Mouse (Mus musculus) neural tube, embryonic 13.5 days (tissue): ENCODE measurements around the gene Tpst2. TPM values are rescaled to one million over a fixed set of nuclear protein-coding genes. Genes with fewer than 3 reads are reported as not detected.

Experiments
- ATAC-seq: fragments of 200-750 bp; cut with Nextera tagmentation; 2 replicates; pipeline ENCODE4 v1.8.0; 2017; ENCODE audit warnings: low read depth, mild to moderate bottlenecking, moderate TSS enrichment, moderate library complexity
- H3K27ac ChIP-seq: fragments of 300-500 bp; sonication (generic); replicated peaks from 2 replicates; pipeline ENCODE4 v1.5.1; 2015; ENCODE audit warnings: moderate library complexity, mild to moderate bottlenecking, inconsistent platforms
- H3K27me3 ChIP-seq: fragments of 300-500 bp; sonication (generic); 2 replicates; pipeline ENCODE4 v1.6.1; 2015; ENCODE audit warnings: mild to moderate bottlenecking, inconsistent platforms
- H3K36me3 ChIP-seq: fragments of 300-500 bp; sonication (generic); 2 replicates; pipeline ENCODE4 v1.6.1; 2015; ENCODE audit warnings: mild to moderate bottlenecking, inconsistent platforms
- H3K4me1 ChIP-seq: fragments of 300-500 bp; sonication (generic); replicated peaks from 2 replicates; pipeline ENCODE4 v1.6.1; 2015; ENCODE audit warnings: inconsistent platforms
- H3K4me2 ChIP-seq: fragments of 300-500 bp; sonication (generic); 2 replicates; pipeline ENCODE4 v1.6.1; 2015; ENCODE audit warnings: inconsistent platforms, mild to moderate bottlenecking, moderate library complexity
- H3K4me3 ChIP-seq: fragments of 300-500 bp; sonication (generic); 2 replicates; pipeline ENCODE4 v1.5.1; 2015; ENCODE audit warnings: mild to moderate bottlenecking, inconsistent platforms
- H3K9ac ChIP-seq: fragments of 300-500 bp; sonication (generic); 2 replicates; pipeline ENCODE4 v1.6.1; 2015; ENCODE audit warnings: moderate library complexity, mild to moderate bottlenecking, inconsistent platforms
- H3K9me3 ChIP-seq: fragments of 300-500 bp; sonication (generic); 2 replicates; pipeline ENCODE4 v1.6.1; 2016; ENCODE audit warnings: inconsistent platforms
- WGBS: fragments of 180-500 bp; shearing (Covaris S2); methylation state at CpG from one replicate; pipeline ENCODE4 v1.1.7; 2015; 5-methylcytosine and 5-hydroxymethylcytosine counted together
- polyA plus RNA-seq: library from polyadenylated mRNA; unstranded; fragments of >200 nt; fragmentation: Nextera tagmentation; extraction: Ambion mirVana; gene quantifications from 2 replicates; pipeline ENCODE4 v1.2.1, GENCODE M21; 2015

Gene Tpst2
- polyA plus RNA-seq, result 28.9 and 29.5 TPM in 2 replicates

- Histone ChIP-seq H3K4me2 (peak within 1 kb of the TSS; percentile 91), H3K9ac (peak within 1 kb of the TSS; percentile 81), H3K27ac (peak within 1 kb of the TSS; percentile 85), H3K4me3 (peak within 1 kb of the TSS; percentile 72), H3K4me1 (peaks cover 52% of the 10 kb centered on the region), H3K36me3 (no peaks in the 10 kb centered on the region), H3K9me3 (no peaks in the 10 kb centered on the region), H3K27me3 (peaks cover 7% of the 10 kb centered on the region; the same call in 1 of the 2 replicates)
- ATAC-seq, result peak; percentile 94
- under 1% methylated on average over 46 of the region's 62 CpGs for WGBS
Observed at GRCm38 (mm10) chr5:112276267-112276873, at the start of gene Tpst2. Gene Tpst2 (plus strand): TSS chr5:112276691.

- Histone ChIP-seq H3K9me3 (no peaks in the 10 kb centered on the region), H3K27ac (peak overlapping the region; percentile 99), H3K4me3 (peak overlapping the region; percentile 71), H3K4me1 (peaks cover 58% of the 10 kb centered on the region), H3K4me2 (peak overlapping the region; percentile 95), H3K36me3 (peaks cover 27% of the 10 kb centered on the region), H3K9ac (peak overlapping the region; percentile 94), H3K27me3 (no peaks in the 10 kb centered on the region)
- ATAC-seq, result peak; percentile 20; the same call in 1 of the 2 replicates
- WGBS, result under 1% methylated on average over 30 of the region's 30 CpGs
Observed at GRCm38 (mm10) chr5:112227354-112227753, 49.1 kb upstream of the Tpst2 start.

GRCm38 (mm10) chr5:112227898-112228239, 48.6 kb upstream of the Tpst2 start:
- Histone ChIP-seq H3K9ac (peak overlapping the region; percentile 94), H3K36me3 (peaks cover 22% of the 10 kb centered on the region), H3K9me3 (no peaks in the 10 kb centered on the region), H3K27ac (peak overlapping the region; percentile 99), H3K4me1 (peaks cover 53% of the 10 kb centered on the region), H3K4me3 (peak overlapping the region; percentile 71), H3K27me3 (no peaks in the 10 kb centered on the region), H3K4me2 (peak overlapping the region; percentile 95)
- peak; percentile 34 for ATAC-seq
- 1% methylated on average over 13 of the region's 13 CpGs for WGBS

GRCm38 (mm10) chr5:112228240-112229076, 48.0 kb upstream of the Tpst2 start:
- WGBS, result under 1% methylated on average over 57 of the region's 57 CpGs
- ATAC-seq, result peak; percentile 85
- peak overlapping the region; percentile 94 for H3K9ac ChIP-seq

GRCm38 (mm10) chr5:112235806-112236205, 40.7 kb upstream of the Tpst2 start:
- no peak overlapping the region for H3K4me2 ChIP-seq
- no peak overlapping the region for H3K9ac ChIP-seq
- WGBS, result 49% methylated on average over 5 of the region's 5 CpGs
- H3K4me3 ChIP-seq, result no peak overlapping the region
- peaks cover 40% of the 10 kb centered on the region for H3K4me1 ChIP-seq
- ATAC-seq, result no peak
- no peaks in the 10 kb centered on the region for H3K36me3 ChIP-seq
- peak overlapping the region; percentile 96; the same call in 1 of the 2 replicates for H3K27ac ChIP-seq
- H3K27me3 ChIP-seq, result no peaks in the 10 kb centered on the region
- H3K9me3 ChIP-seq, result no peaks in the 10 kb centered on the region

More at GRCm38 (mm10) chr5:112228240-112229076, 48.0 kb upstream of the Tpst2 start:
- Histone ChIP-seq H3K9me3 (no peaks in the 10 kb centered on the region), H3K27me3 (no peaks in the 10 kb centered on the region), H3K4me2 (peak overlapping the region; percentile 95), H3K27ac (peak overlapping the region; percentile 99), H3K4me3 (peak overlapping the region; percentile 71), H3K4me1 (peaks cover 48% of the 10 kb centered on the region), H3K36me3 (peaks cover 16% of the 10 kb centered on the region)

GRCm38 (mm10) chr5:112236631-112237030, 39.9 kb upstream of the Tpst2 start:
- peak overlapping the region; percentile 96 for H3K27ac ChIP-seq
- H3K36me3 ChIP-seq, result no peaks in the 10 kb centered on the region
- no peak for ATAC-seq
- 54% methylated on average over 2 of the region's 2 CpGs for WGBS
- H3K9ac ChIP-seq, result peak overlapping the region; percentile 70
- no peaks in the 10 kb centered on the region for H3K9me3 ChIP-seq
- peak overlapping the region; percentile 44 for H3K4me2 ChIP-seq
- H3K4me3 ChIP-seq, result no peak overlapping the region
- no peaks in the 10 kb centered on the region for H3K27me3 ChIP-seq
- peaks cover 48% of the 10 kb centered on the region for H3K4me1 ChIP-seq

GRCm38 (mm10) chr5:112237439-112237838, 39.1 kb upstream of the Tpst2 start:
- peak overlapping the region; percentile 44 for H3K4me2 ChIP-seq
- ATAC-seq, result peak; percentile 73
- H3K36me3 ChIP-seq, result no peaks in the 10 kb centered on the region
- H3K9me3 ChIP-seq, result no peaks in the 10 kb centered on the region
- under 1% methylated on average over 14 of the region's 16 CpGs for WGBS
- peak overlapping the region; percentile 70 for H3K9ac ChIP-seq
- peak overlapping the region; percentile 23 for H3K4me3 ChIP-seq
- peak overlapping the region; percentile 96 for H3K27ac ChIP-seq
- no peaks in the 10 kb centered on the region for H3K27me3 ChIP-seq
- peaks cover 57% of the 10 kb centered on the region for H3K4me1 ChIP-seq

GRCm38 (mm10) chr5:112237866-112238570, 38.5 kb upstream of the Tpst2 start:
- 0 out of 2 replicates have a peak overlapping the region, but pooled peaks have one; percentile 23 for H3K4me3 ChIP-seq
- ATAC-seq, result peak; percentile 10; the same call in 1 of the 2 replicates
- no peaks in the 10 kb centered on the region for H3K27me3 ChIP-seq

GRCm38 (mm10) chr5:112238781-112239482, 37.6 kb upstream of the Tpst2 start:
- Histone ChIP-seq H3K4me1 (peaks cover 64% of the 10 kb centered on the region), H3K9me3 (no peaks in the 10 kb centered on the region), H3K27me3 (no peaks in the 10 kb centered on the region), H3K36me3 (no peaks in the 10 kb centered on the region), H3K9ac (no peak overlapping the region), H3K4me3 (no peak overlapping the region), H3K27ac (peak overlapping the region; percentile 96), H3K4me2 (no peak overlapping the region)
- 38% methylated on average over 3 of the region's 3 CpGs for WGBS
- ATAC-seq, result no peak; the same call in 1 of the 2 replicates

More at GRCm38 (mm10) chr5:112237866-112238570, 38.5 kb upstream of the Tpst2 start:
- Histone ChIP-seq H3K9me3 (no peaks in the 10 kb centered on the region), H3K36me3 (no peaks in the 10 kb centered on the region), H3K4me2 (peak overlapping the region; percentile 44), H3K27ac (peak overlapping the region; percentile 96), H3K4me1 (peaks cover 62% of the 10 kb centered on the region), H3K9ac (peak overlapping the region; percentile 70)
- WGBS, result 35% methylated on average over 9 of the region's 9 CpGs

GRCm38 (mm10) chr5:112240761-112241160, 35.7 kb upstream of the Tpst2 start:
- H3K27ac ChIP-seq, result no peak overlapping the region
- H3K4me1 ChIP-seq, result peaks cover 64% of the 10 kb centered on the region
- H3K9ac ChIP-seq, result no peak overlapping the region
- H3K4me2 ChIP-seq, result peak overlapping the region; percentile 23; the same call in 1 of the 2 replicates
- H3K27me3 ChIP-seq, result no peaks in the 10 kb centered on the region
- WGBS, result 1% methylated on average over 10 of the region's 10 CpGs
- H3K9me3 ChIP-seq, result no peaks in the 10 kb centered on the region
- H3K4me3 ChIP-seq, result no peak overlapping the region
- peak; percentile 38; the same call in 1 of the 2 replicates for ATAC-seq
- H3K36me3 ChIP-seq, result no peaks in the 10 kb centered on the region

- no peaks in the 10 kb centered on the region for H3K9me3 ChIP-seq
- no peaks in the 10 kb centered on the region for H3K27me3 ChIP-seq
- H3K4me1 ChIP-seq, result peaks cover 55% of the 10 kb centered on the region
- no peak overlapping the region for H3K9ac ChIP-seq
- no peak overlapping the region for H3K4me3 ChIP-seq
- H3K36me3 ChIP-seq, result no peaks in the 10 kb centered on the region
- 77% methylated on average over 2 of the region's 2 CpGs for WGBS
- no peak for ATAC-seq
- H3K27ac ChIP-seq, result peak overlapping the region; percentile 42; the same call in 1 of the 2 replicates
- no peak overlapping the region for H3K4me2 ChIP-seq
Observed at GRCm38 (mm10) chr5:112241849-112242248, 34.6 kb upstream of the Tpst2 start.
